Mouse (Mus musculus): Measurements from ENCODE around the gene Mmab. TPM values are rescaled to one million over a fixed set of nuclear protein-coding genes. Genes with fewer than 3 reads are reported as not detected.
A peak's percentile ranks its signal among the peaks of the same experiment; 100 is the strongest.

The Mmab gene
- polyA plus RNA-seq, 1 experiment, result 15.7 TPM

DNA sequence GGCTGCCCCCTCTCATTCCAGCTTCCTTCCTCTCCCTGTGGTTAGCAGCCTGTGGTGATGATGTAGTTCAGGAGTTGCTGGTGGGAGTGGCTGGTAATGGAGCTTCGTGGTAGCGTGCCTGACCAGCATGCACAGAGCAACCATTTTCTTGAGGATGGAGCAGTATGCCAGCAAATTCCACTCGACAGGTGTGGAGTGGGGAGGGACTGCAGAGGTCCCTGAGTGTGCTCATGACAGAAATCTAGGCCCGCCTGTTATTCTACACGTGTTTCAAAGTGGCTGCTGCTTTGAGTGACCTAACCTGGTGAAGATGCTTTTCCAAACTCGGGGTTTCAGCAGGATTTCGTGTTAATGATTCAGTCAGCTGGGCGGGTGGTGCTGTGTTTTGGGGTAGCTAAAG is 59.4 kb downstream of the Mmab start:
- Histone ChIP-seq H3K4me1 (ENCODE audit: control insufficient read depth, insufficient read depth, low read length) (peaks cover 4% of the 10 kb centered on the region; the same call in 1 of the 2 replicates), H3K4me3 (replicated peaks; ENCODE audit: extremely low read depth, low read depth, low read length) (no peak overlapping the region)
- DNase-seq, result no peak
- no peak for TF ChIP-seq CTCF (IDR thresholded peaks at IDR 0.05; ENCODE audit: insufficient read depth, low read length)
- no peak for TF ChIP-seq POLR2A (IDR thresholded peaks at IDR 0.05; ENCODE audit: borderline replicate concordance, extremely low read depth, low read depth, low read length)
- WGBS, result 62% methylated on average over 8 of the region's 8 CpGs

DNA sequence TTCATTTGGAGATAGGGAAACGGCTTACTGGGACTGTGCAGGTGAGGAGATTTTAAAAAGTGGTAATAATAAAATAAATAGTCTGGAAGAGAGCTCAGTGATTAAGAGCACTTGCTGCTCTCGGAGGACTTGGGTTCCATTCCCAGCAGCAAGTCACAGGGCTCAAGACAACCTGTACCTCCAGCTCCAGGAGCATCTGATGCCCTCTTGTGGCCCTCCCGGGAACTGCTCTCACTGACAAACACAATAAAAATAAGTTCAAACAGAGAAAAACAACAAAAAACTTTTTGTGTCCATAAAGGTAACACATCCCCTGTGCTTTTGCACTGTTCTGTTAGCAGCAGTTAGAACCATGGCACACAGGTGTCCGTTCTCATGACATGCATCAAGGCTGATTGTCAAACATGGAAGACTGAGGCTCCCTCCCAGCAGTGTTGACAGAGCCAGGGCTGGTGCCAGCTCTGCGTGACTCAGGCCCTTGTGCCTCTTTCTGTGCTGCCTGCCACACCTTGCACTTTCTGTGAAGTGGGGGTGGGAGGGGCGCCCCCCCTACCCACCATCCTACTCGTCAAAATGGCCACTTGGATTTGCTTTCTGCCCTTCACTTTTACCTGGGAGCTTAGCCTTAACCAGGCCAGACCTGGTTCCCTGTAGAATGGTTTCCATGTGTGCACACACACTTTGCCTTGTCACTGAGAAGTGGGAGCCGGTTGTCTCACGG is 60.5 kb downstream of the Mmab start:
- peaks cover 4% of the 10 kb centered on the region; the same call in 1 of the 2 replicates for H3K4me1 ChIP-seq (ENCODE audit: control insufficient read depth, insufficient read depth, low read length)
- DNase-seq, result peak; percentile 51
- TF ChIP-seq POLR2A (IDR thresholded peaks at IDR 0.05; ENCODE audit: borderline replicate concordance, extremely low read depth, low read depth, low read length) (no peak), CTCF (IDR thresholded peaks at IDR 0.05; ENCODE audit: insufficient read depth, low read length) (peak; percentile 90)
- WGBS, result 66% methylated on average over 9 of the region's 9 CpGs
- no peak overlapping the region for H3K4me3 ChIP-seq (replicated peaks; ENCODE audit: extremely low read depth, low read depth, low read length)

Other genes starting within 250 kb of the Mmab start
- 1.1 and 1.2 TPM in 2 replicates for gene Foxn4, start 170.3 kb downstream of the Mmab start, polyA plus RNA-seq (2012; rRNA removed)
- gene Myo1h, start 154.9 kb downstream of the Mmab start, polyA plus RNA-seq (2012; rRNA removed), result 2.1 and 2.8 TPM in 2 replicates
- gene Kctd10, start 63.6 kb downstream of the Mmab start, polyA plus RNA-seq (2012; rRNA removed), result 278 and 318 TPM in 2 replicates
- gene Ube3b, start 63.5 kb downstream of the Mmab start, polyA plus RNA-seq (2012; rRNA removed), result 69.2 and 74.3 TPM in 2 replicates
- 44.7 and 52.1 TPM in 2 replicates for gene Mvk, start 209 bp upstream of the Mmab start, polyA plus RNA-seq (2012; rRNA removed)
- 7.6 and 8.0 TPM in 2 replicates for gene Fam222a, start 124.0 kb upstream of the Mmab start, polyA plus RNA-seq (2012; rRNA removed)
- 8.8 and 10.1 TPM in 2 replicates for gene Trpv4, start 214.4 kb upstream of the Mmab start, polyA plus RNA-seq (2012; rRNA removed)
- 222 and 259 TPM in 2 replicates for gene Gltp, start 246.9 kb upstream of the Mmab start, polyA plus RNA-seq (2012; rRNA removed)